Mouse (Mus musculus): ENCODE measurements at regions not wholly inside any gene's neighbourhood (a gene's known extent, or its start where the extent isn't known, plus 50 kb on each side); places are given as distances from the start of the nearest gene placed in this dataset.

GRCm38 (mm10) chr1:122082481-122082880, 514.7 kb upstream of the Ddx18 start:
- TF ChIP-seq CTCF (IDR thresholded peaks at IDR 0.05; ENCODE audit: borderline replicate concordance, insufficient read depth, low read depth, low read length) (no peak), POLR2A (IDR thresholded peaks at IDR 0.05; ENCODE audit: borderline replicate concordance, insufficient read depth, low read length) (no peak)
